Mouse (Mus musculus) hindbrain, embryonic 13.5 days (tissue): ENCODE measurements around the gene Abcf3. TPM values are rescaled to one million over a fixed set of nuclear protein-coding genes. Genes with fewer than 3 reads are reported as not detected.

Experiments
- ATAC-seq: fragments of 200-750 bp; cut with Nextera tagmentation; 2 replicates; pipeline ENCODE4 v1.8.0; 2017; ENCODE audit warnings: moderate TSS enrichment; ENCODE audit not compliant: low FRiP score
- H3K27ac ChIP-seq: fragments of 300-500 bp; sonication (generic); 2 replicates; pipeline ENCODE4 v1.5.1; 2015; ENCODE audit warnings: inconsistent platforms, mild to moderate bottlenecking, moderate library complexity
- H3K27me3 ChIP-seq: fragments of 300-500 bp; sonication (generic); 2 replicates; pipeline ENCODE4 v1.6.1; 2015; ENCODE audit warnings: mild to moderate bottlenecking, inconsistent platforms
- H3K36me3 ChIP-seq: fragments of 300-500 bp; sonication (generic); 2 replicates; pipeline ENCODE4 v1.6.1; 2015; ENCODE audit warnings: mild to moderate bottlenecking, inconsistent platforms
- H3K4me1 ChIP-seq: fragments of 300-500 bp; sonication (generic); replicated peaks from 2 replicates; pipeline ENCODE4 v1.6.1; 2015; ENCODE audit warnings: inconsistent platforms
- H3K4me2 ChIP-seq: fragments of 300-500 bp; sonication (generic); 2 replicates; pipeline ENCODE4 v1.6.1; 2015; ENCODE audit warnings: inconsistent platforms, mild to moderate bottlenecking, moderate library complexity
- H3K4me3 ChIP-seq: fragments of 300-500 bp; sonication (generic); 2 replicates; pipeline ENCODE4 v1.5.1; 2015; ENCODE audit warnings: mild to moderate bottlenecking, inconsistent platforms
- H3K9ac ChIP-seq: fragments of 300-500 bp; sonication (generic); 2 replicates; pipeline ENCODE4 v1.6.1; 2015; ENCODE audit warnings: mild to moderate bottlenecking, inconsistent platforms
- H3K9me3 ChIP-seq: fragments of 300-500 bp; sonication (generic); 2 replicates; pipeline ENCODE4 v1.6.1; 2016; ENCODE audit warnings: inconsistent platforms
- WGBS: fragments of 180-500 bp; shearing (Covaris S2); methylation state at CpG from one replicate; pipeline ENCODE4 v1.1.7; 2015; 5-methylcytosine and 5-hydroxymethylcytosine counted together
- polyA plus RNA-seq: library from polyadenylated mRNA; unstranded; fragments of >200 nt; fragmentation: Nextera tagmentation; extraction: Ambion mirVana; gene quantifications from 2 replicates; pipeline ENCODE4 v1.2.1, GENCODE M21; 2015

The Abcf3 gene
- 81.2 and 85.0 TPM in 2 replicates for polyA plus RNA-seq

GRCm38 (mm10) chr16:20548096-20548948 is at the start of gene Abcf3:
TSS of gene Abcf3 (plus strand) at chr16:20548577.
- peak within 1 kb of the TSS; percentile 80 for H3K27ac ChIP-seq
- H3K4me2 ChIP-seq: peak within 1 kb of the TSS; percentile 90
- H3K9ac ChIP-seq: peak within 1 kb of the TSS; percentile 90
- H3K4me1 ChIP-seq: peaks cover 20% of the 10 kb centered on the region
- H3K4me3 ChIP-seq: peak within 1 kb of the TSS; percentile 84
- peak; percentile 99 for ATAC-seq
- H3K27me3 ChIP-seq: no peaks in the 10 kb centered on the region
- H3K36me3 ChIP-seq: peaks cover 60% of the 10 kb centered on the region
- no peaks in the 10 kb centered on the region for H3K9me3 ChIP-seq
- WGBS: under 1% methylated on average over 56 of the region's 56 CpGs

GRCm38 (mm10) chr16:20498677-20499475 is 49.5 kb upstream of the Abcf3 start, which contains the start of gene Eif2b5:
TSS of gene Eif2b5 (plus strand) at chr16:20498817.
- no peaks in the 10 kb centered on the region for H3K9me3 ChIP-seq
- peak within 1 kb of the TSS; percentile 85 for H3K4me3 ChIP-seq
- under 1% methylated on average over 49 of the region's 49 CpGs for WGBS
- H3K4me2 ChIP-seq: peak within 1 kb of the TSS; percentile 81
- H3K27me3 ChIP-seq: peaks cover 18% of the 10 kb centered on the region
- peak; percentile 94 for ATAC-seq
- H3K9ac ChIP-seq: peak within 1 kb of the TSS; percentile 91
- peaks cover 23% of the 10 kb centered on the region for H3K4me1 ChIP-seq
- peaks cover 33% of the 10 kb centered on the region for H3K36me3 ChIP-seq
- H3K27ac ChIP-seq: peak within 1 kb of the TSS; percentile 88

- Histone ChIP-seq H3K4me2 (no peak overlapping the region), H3K4me3 (no peak overlapping the region), H3K4me1 (no peaks in the 10 kb centered on the region), H3K9me3 (no peaks in the 10 kb centered on the region), H3K27me3 (no peaks in the 10 kb centered on the region), H3K27ac (no peak overlapping the region), H3K9ac (no peak overlapping the region), H3K36me3 (peaks cover 100% of the 10 kb centered on the region)
- ATAC-seq: no peak
- 94% methylated on average over 8 of the region's 8 CpGs for WGBS
Observed at GRCm38 (mm10) chr16:20506000-20506399, 42.4 kb upstream of the Abcf3 start.

GRCm38 (mm10) chr16:20509349-20509748 is 39.0 kb upstream of the Abcf3 start:
- Histone ChIP-seq H3K9ac (no peak overlapping the region), H3K27me3 (no peaks in the 10 kb centered on the region), H3K9me3 (no peaks in the 10 kb centered on the region), H3K36me3 (peaks cover 73% of the 10 kb centered on the region), H3K4me1 (no peaks in the 10 kb centered on the region), H3K4me3 (no peak overlapping the region), H3K4me2 (no peak overlapping the region), H3K27ac (no peak overlapping the region)
- 78% methylated on average over 3 of the region's 3 CpGs for WGBS
- ATAC-seq: peak; percentile 68

- no peaks in the 10 kb centered on the region for H3K9me3 ChIP-seq
- peaks cover 53% of the 10 kb centered on the region for H3K36me3 ChIP-seq
- no peak overlapping the region for H3K4me2 ChIP-seq
- peaks cover 5% of the 10 kb centered on the region for H3K4me1 ChIP-seq
- H3K27ac ChIP-seq: no peak overlapping the region
- H3K27me3 ChIP-seq: no peaks in the 10 kb centered on the region
- no peak overlapping the region for H3K9ac ChIP-seq
- 94% methylated on average over 7 of the region's 7 CpGs for WGBS
- ATAC-seq: no peak
- H3K4me3 ChIP-seq: no peak overlapping the region
Observed at GRCm38 (mm10) chr16:20511277-20511847, 37.0 kb upstream of the Abcf3 start.

GRCm38 (mm10) chr16:20516032-20516431 is 32.3 kb upstream of the Abcf3 start:
- Histone ChIP-seq H3K4me2 (peak overlapping the region; percentile 97), H3K4me3 (peak overlapping the region; percentile 69), H3K9me3 (no peaks in the 10 kb centered on the region), H3K4me1 (peaks cover 36% of the 10 kb centered on the region), H3K27ac (peak overlapping the region; percentile 96), H3K9ac (peak overlapping the region; percentile 98), H3K36me3 (peaks cover 10% of the 10 kb centered on the region), H3K27me3 (no peaks in the 10 kb centered on the region)
- ATAC-seq: no peak

- under 1% methylated on average over 50 of the region's 55 CpGs for WGBS
- Histone ChIP-seq H3K36me3 (peaks cover 9% of the 10 kb centered on the region), H3K27me3 (no peaks in the 10 kb centered on the region), H3K4me1 (peaks cover 36% of the 10 kb centered on the region), H3K27ac (peak within 1 kb of the TSS; percentile 96), H3K4me2 (peak within 1 kb of the TSS; percentile 97), H3K9ac (peak within 1 kb of the TSS; percentile 98), H3K4me3 (peak within 1 kb of the TSS; percentile 69), H3K9me3 (no peaks in the 10 kb centered on the region)
- ATAC-seq: peak; percentile 94
Observed at GRCm38 (mm10) chr16:20516726-20517201, 31.6 kb upstream of the Abcf3 start, which contains the start of gene Dvl3. TSS of gene Dvl3 (plus strand) at chr16:20516982.

- peak overlapping the region; percentile 69 for H3K4me3 ChIP-seq
- peak overlapping the region; percentile 96 for H3K27ac ChIP-seq
- H3K27me3 ChIP-seq: no peaks in the 10 kb centered on the region
- H3K9ac ChIP-seq: peak overlapping the region; percentile 98
- peak; percentile 27 for ATAC-seq
- whole genome bisulfite sequencing: under 1% methylated on average over 26 of the region's 26 CpGs
- peak overlapping the region; percentile 97 for H3K4me2 ChIP-seq
- peaks cover 14% of the 10 kb centered on the region for H3K36me3 ChIP-seq
- H3K4me1 ChIP-seq: peaks cover 36% of the 10 kb centered on the region
- H3K9me3 ChIP-seq: no peaks in the 10 kb centered on the region
Observed at GRCm38 (mm10) chr16:20517216-20517615, 31.2 kb upstream of the Abcf3 start.

GRCm38 (mm10) chr16:20517701-20518374 is 30.5 kb upstream of the Abcf3 start:
- peak overlapping the region; percentile 96 for H3K27ac ChIP-seq
- peaks cover 15% of the 10 kb centered on the region for H3K36me3 ChIP-seq
- peak overlapping the region; percentile 98 for H3K9ac ChIP-seq
- H3K27me3 ChIP-seq: no peaks in the 10 kb centered on the region
- peak; percentile 64 for ATAC-seq
- H3K4me1 ChIP-seq: peaks cover 36% of the 10 kb centered on the region
- peak overlapping the region; percentile 69 for H3K4me3 ChIP-seq
- WGBS: 3% methylated on average over 6 of the region's 6 CpGs
- H3K4me2 ChIP-seq: peak overlapping the region; percentile 97
- H3K9me3 ChIP-seq: no peaks in the 10 kb centered on the region

GRCm38 (mm10) chr16:20523886-20524285 is 24.5 kb upstream of the Abcf3 start:
- no peak for ATAC-seq
- peaks cover 74% of the 10 kb centered on the region for H3K36me3 ChIP-seq
- no peak overlapping the region for H3K9ac ChIP-seq
- no peaks in the 10 kb centered on the region for H3K27me3 ChIP-seq
- no peak overlapping the region for H3K4me3 ChIP-seq
- no peaks in the 10 kb centered on the region for H3K9me3 ChIP-seq
- 83% methylated on average over 10 of the region's 10 CpGs for WGBS
- peaks cover 18% of the 10 kb centered on the region for H3K4me1 ChIP-seq
- H3K4me2 ChIP-seq: no peak overlapping the region
- H3K27ac ChIP-seq: no peak overlapping the region

- Histone ChIP-seq H3K36me3 (peaks cover 96% of the 10 kb centered on the region), H3K9ac (no peak overlapping the region), H3K4me2 (no peak overlapping the region), H3K27me3 (no peaks in the 10 kb centered on the region), H3K4me1 (no peaks in the 10 kb centered on the region), H3K27ac (no peak overlapping the region), H3K9me3 (no peaks in the 10 kb centered on the region), H3K4me3 (no peak overlapping the region)
- ATAC-seq: no peak
- WGBS: 91% methylated on average over 5 of the region's 5 CpGs
Observed at GRCm38 (mm10) chr16:20528779-20529178, 19.6 kb upstream of the Abcf3 start.
